Mouse (Mus musculus) embryo, embryonic 11.5 days (tissue): ENCODE measurements at regions not wholly inside any gene's neighbourhood (a gene's known extent, or its start where the extent isn't known, plus 50 kb on each side); places are given as distances from the start of the nearest gene placed in this dataset.

Experiments used
- DNase-seq: peaks from one replicate; pipeline ENCODE4 v3.0.0-alpha.2; 2012; ENCODE audit warnings: low read depth, low spot score

DNA sequence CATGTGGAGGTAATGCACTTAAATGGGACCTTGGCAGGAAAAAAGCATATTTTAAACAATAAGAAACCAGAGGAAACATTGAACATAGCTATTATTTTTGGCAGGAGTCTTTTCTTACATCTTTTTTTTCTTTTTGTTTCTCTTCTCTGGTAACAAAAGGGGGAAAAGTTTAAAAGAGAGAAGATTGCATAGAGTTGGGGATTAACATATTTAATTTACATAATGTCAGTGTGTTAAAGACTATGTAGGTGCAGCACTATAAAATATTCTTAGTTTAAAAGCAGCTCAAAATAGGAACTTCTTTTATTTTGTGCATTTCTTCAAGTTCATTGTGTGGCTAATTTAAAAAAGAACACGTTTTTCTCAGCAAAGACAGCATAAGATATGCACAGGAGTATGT, 1087.5 kb downstream of the Cdh11 start:
- no peak for DNase-seq

DNA sequence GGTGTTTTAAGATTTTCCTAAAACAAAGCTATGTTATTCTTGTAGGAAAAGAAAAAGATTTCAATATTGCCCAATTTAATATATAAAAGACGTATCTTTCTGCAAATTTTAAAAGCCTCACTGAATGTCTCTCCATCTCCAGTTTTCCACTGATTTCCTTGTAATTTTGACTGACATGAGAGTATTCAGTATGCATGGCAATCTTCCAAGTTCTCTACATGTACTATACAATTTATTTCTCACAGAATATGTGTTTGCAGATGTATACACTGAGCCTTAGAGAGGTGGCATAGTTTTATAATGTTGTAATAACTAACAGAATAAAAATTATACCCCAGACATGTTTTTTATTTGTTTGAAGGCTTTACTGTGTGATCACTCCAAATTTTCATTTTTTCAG, 1094.5 kb downstream of the Cdh11 start:
- no peak for DNase-seq

DNA sequence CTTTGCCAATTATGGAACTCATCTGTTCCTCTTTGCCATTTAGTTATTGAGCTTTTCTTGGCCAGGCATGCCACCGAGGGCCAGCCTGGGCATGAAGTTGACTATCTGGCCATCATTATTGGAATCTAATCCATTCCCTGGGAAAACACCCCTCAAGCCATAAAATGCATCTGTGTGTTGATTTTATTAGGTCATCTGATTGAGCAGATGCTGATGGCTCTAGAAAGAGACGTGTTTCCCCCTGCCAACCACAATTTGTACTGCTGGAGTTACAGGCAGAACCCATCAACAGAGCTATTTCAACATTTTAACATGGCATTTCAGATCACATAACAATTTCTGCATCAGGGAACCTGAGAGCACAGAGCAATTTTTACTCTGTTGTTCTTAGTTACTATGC, 1116.5 kb downstream of the Cdh11 start:
- no peak for DNase-seq

DNA sequence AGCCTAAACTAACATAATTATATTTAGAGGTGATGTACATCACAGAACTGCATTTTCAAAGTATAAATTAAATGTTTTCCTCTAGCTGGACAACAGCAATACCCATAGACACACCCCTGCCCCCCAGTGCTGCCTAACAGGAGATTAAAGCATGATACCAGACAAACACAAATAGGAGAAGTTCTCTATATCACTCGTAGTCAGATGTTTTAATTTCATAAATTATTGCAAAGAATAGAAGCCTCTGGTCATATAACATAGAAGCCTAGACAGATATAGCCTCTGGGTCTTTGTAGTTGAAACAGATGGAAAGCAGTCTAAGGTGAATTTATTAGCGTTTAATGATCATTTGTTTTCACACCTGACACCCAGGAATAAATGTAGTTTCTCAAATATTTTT, 1122.6 kb downstream of the Cdh11 start:
- DNase-seq, result no peak

DNA sequence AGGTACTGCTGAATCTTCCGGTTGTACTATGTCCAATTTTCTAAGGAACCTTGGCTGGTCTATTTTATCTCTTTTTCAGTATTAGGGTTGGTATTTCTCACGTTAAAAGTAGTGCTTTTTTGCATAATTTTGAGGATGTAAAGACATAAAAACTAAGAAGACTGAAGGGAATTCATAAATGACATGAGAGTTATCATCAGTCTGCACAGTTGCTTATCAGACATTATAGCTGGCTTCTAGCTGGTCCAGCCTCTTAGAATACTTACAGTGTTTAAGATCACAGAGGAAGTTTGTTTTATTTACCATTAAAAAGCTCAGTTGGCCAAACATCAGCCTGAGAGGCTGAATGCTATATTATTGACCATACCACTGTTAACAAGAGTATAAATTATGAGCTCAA, 1130.2 kb downstream of the Cdh11 start:
- no peak for DNase-seq

DNA sequence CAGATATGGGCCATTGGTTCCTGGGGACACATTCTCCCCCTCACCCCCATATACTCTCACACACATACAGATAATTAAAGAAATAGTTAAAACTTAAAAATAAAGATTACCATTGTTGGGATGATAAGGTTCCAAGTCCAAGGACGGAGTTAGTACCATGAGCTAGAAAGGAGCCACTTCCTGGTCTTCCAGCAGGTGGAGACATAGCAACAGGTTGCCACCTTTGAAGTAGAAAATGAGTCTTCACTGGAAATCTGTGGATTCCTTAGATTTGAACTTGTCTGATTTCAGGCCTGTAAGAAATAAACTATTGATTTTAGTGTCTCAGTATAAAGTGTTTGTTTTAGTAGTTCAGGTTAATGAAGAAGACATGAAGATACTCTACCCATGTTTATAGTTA, 1156.6 kb downstream of the Cdh11 start:
- DNase-seq, result peak; percentile 31

DNA sequence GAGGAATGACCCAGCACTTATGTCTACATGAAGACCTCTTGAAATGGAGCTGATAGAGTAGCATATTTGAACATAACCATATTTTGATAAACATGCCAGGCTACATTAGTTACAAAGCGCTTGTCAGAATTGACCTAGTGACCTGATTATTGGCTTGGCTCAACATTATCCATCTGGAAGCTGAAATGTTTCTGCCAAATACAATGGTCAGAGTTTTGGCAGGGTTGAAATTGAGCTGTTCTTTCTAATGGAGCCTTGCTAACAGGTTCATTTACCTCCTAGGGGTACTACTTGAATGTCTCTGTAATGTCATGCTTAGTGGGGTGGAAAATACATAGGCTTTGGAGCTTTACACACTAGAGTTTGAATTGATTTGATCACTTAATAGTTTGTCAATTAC, 1163.5 kb downstream of the Cdh11 start:
- DNase-seq, result no peak

DNA sequence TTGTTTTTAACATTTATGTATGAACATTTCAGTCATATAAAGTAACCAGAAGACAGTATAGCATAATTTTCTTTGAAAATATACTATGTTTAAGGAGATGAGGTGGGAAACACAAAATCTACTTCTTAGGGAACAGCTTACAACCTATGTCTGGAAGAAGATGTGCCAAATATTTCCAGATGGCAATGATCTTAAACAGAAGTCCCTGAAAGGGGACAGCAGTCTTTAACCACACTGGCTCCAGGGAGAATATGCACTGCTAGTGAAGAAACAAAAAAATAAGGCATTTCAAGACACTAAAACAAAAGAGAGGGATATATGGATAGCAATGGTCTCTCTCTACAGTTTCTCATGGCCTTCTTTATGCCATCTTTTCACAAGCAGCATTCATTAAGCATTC, 1194.3 kb downstream of the Cdh11 start:
- no peak for DNase-seq

DNA sequence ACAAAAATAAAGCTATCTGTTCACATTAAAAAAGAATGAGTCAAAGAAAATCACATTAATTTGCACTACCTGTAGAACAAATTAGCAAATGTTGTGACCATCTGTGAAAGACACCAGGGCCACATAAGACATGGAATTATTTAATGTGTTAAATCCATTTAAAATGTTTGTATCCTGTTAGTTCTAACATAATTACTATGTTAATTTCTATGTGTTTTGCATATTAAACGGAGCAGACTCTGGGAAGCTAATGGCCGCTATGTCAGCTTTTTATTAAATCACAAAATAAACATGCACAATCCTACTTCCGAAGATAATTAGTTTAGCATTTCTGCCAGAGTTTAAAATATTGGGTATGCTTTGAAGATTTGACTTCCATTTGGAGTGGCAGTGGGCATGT, 1194.8 kb downstream of the Cdh11 start:
- no peak for DNase-seq

DNA sequence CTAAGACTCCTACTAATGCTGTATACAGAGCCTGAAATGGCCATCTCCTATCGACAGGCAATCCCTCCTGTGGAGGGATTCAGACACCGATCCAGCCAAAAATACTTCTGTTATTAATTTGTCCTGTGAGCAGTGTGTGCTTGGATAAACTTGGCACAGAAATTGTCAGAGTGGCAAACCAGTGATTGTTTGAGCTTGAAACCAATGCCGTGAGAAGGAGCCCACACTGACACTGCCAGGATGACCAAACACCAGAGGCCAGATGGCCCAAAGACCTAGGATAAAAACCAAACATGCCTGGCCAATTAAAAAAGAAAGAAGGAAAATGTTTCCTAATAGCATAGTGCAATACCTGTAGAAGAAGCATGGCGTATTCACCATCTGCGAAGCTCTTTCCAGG, 1221.0 kb downstream of the Cdh11 start:
- no peak for DNase-seq

DNA sequence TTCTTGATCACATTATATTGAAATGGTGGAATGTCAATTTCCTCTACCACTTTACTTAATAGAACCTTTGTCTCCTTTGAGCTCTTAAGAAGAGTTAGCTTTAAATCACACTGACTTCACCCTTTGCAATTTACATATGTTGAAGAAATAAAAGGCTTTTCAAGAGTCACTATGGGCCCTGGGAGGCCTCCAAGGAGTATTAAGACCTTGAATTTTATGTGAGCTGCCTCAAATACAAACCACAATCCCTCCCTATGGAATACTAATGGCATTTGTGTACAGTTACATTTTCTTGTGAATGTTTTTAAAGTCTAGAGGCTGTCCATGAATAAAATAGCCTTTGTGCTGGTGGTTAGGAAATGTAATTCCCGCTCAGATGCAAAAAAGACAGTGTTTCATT, 1262.7 kb downstream of the Cdh11 start:
- no peak for DNase-seq

DNA sequence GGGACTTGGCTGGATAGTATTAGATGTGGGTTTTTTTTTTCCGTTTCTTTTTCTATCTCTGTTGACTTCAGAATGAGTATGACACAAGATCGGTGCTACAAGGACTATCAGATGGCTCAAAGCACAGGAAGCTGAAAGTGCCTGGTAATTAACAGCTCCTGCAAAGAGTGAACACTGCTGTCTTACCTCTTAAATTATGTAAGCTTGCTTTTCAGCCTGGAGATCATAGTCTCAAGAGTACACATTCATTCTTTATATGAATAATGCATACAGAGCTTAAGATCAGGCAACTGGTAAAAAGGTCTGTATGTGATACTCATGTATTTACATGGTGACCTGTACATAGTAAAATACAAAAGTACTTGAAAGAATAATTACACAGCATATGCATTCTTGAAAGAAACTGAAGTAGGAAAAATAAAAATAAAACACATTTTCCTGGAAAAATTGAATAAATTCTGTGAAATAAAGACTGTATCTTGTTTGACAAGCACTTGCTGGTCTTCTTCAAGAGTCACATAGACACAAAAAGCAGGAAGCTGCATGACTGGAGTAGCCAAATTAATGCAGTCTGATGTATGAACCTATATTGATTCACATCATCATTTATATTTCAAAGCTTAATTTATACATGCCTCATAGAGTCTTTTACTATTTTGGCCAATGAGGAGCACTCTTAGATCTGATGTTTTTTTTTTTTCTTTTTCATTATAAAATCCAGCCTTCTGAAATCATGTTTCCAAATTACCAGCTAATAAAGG, 1306.7 kb downstream of the Cdh11 start:
- no peak for DNase-seq

DNA sequence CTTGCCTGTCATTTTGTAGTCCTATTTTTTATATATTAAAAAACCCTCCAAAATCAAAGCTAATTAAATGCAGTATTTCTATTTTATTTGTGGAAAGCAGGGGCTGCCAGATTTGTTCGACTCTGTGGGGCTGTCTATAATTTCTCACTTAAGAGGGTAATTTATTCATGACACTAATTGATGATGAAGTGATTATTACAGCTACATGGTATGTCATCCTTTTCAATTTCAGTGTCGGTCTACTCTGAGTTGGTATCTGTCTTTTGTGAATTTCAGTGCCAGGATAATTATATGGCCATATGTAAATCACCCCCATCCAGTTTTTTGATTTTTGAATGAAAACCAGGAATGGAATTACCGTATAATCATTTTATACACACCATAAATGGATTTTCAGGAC, 1319.1 kb downstream of the Cdh11 start:
- no peak for DNase-seq

DNA sequence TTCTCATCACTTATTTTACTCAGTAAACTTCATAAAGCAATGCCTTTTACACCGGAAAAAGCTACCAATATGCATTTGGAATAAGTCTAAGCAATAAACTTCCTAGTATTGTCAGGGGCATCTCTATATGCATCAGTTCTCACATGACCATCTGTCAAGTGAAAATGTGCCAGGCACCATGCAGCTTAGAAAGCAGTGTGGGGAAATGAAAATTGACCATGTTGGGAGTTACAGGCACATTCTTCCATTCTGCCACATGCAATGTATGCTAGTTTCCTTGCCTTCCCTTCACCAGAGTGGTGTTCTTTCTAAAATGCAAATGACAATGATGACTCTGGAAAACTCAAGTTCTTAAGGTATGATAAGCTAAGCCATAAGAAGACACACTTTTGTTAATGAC, 1322.9 kb downstream of the Cdh11 start:
- DNase-seq, result no peak

DNA sequence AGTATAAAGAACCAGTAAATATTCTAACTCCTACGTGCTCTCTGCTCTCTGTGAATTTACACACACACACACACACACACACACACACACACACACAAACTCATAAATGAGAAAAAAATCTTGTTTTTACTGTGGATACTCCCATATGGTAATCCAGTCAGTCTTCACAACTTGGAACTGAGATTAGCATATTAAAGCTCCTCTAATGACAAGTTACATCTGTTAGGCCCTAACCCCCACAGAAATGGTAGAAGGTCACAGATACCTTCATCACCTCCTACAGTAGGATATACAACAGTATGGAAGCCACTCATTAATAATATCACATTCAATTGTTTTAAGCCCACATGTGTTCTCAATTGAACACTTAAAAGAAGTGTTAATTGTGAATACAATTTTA, 1340.7 kb downstream of the Cdh11 start:
- no peak for DNase-seq

DNA sequence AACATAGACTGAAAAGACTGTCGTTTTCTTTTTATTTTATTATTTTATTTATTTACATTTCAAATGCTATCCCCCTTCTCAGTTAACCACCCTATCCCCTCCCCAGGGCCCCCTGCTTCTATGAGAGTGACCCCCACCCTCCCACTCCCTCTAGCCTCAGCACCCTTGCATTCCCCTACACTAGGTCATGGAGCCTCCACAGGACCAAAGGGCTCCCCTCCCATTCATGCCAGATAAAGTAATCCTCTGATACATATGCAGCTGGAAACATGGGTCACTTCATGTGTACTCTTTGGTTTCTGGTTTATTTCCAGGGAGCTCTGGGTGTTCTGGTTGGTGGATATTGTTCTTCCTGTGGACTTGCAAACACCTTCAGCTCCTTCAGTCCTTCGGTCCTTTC, 1342.9 kb downstream of the Cdh11 start:
- DNase-seq, result no peak

DNA sequence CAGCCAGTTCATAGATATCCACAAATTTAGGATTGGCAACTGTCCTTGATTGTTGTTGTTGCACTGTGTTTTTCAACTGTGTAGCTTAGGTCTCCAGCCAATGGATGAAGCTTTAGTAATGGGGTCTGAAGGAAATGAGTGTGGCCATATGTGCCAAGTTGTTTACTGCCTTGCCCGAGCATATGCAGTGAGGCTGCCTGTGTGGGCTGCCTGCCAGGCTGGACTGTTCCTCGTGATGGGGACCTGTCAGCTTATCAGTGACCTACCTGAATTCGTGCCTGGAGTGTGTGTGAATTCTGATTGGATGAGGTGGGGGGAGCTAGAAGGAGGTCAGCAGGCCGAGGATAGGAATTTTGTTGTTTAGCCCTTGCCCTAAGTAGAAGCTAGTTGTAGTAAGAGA, 1349.8 kb downstream of the Cdh11 start:
- DNase-seq, result no peak
